Comparison of ENCODE assay signal across 12 mouse cellular contexts in the genomic region with DNA sequence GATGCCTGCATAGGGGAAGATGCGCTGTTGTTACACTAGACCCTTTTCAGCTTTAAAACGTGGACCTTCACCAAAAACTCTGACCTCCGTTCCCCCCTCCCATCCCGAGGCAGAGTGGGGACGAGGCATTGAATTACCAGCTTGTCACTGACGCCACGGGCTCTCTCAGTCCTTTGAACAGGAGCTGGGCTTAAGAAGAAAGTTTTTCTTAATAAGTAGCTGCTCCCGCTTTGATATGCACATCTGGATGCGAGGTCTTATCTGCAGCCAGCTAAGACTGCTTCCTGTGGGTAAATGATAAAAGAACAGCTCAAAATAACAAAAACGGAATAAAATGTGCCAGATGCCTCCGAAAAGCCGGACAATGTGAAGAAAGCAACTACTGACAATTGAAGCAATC.
DNase-seq lines count a peak whose midpoint lies in the region; ATAC-seq and TF ChIP-seq lines count a peak whose summit lies in the region.
"Had no signal": no experiment of that assay in that cellular context is flagged by ENCODE, and none has a peak within 500 bp of the region (broad histone marks: within the 10 kb centered on the region; RNA-seq: fewer than 3 reads in every experiment).

No protein-coding gene starts in this region.

- H3K36me3 ChIP-seq in lung, embryonic 14.5 days (ENCODE audit: insufficient read depth), result no peaks in the 10 kb centered on the region
- H3K36me3 ChIP-seq in embryonic facial prominence, embryonic 10.5 days (replicated peaks), result no peaks in the 10 kb centered on the region
- no peaks in the 10 kb centered on the region for H3K36me3 ChIP-seq in liver, embryonic 12.5 days
- H3K36me3 ChIP-seq: G1E had no signal

- no peaks in the 10 kb centered on the region; the same call in 1 of the 2 replicates for H3K9me3 ChIP-seq in lung, embryonic 14.5 days (ENCODE audit: low read depth, low read length)
- H3K9me3 ChIP-seq in embryonic facial prominence, embryonic 10.5 days, result no peaks in the 10 kb centered on the region
- no peaks in the 10 kb centered on the region for H3K9me3 ChIP-seq in liver, embryonic 12.5 days (replicated peaks)

- H3K4me2 ChIP-seq in lung, embryonic 14.5 days, result no peak overlapping the region
- peak overlapping the region; percentile 55 for H3K4me2 ChIP-seq in liver, embryonic 12.5 days

- no peak overlapping the region for H3K27ac ChIP-seq in lung, embryonic 14.5 days (ENCODE audit: low read depth)
- peak overlapping the region; percentile 80 for H3K27ac ChIP-seq in embryonic facial prominence, embryonic 10.5 days (replicated peaks)
- no peak overlapping the region for H3K27ac ChIP-seq in liver, embryonic 12.5 days

- peak; percentile 57 for DNase-seq in lung, embryonic 14.5 days
- no peak for DNase-seq in lung, postnatal 25 days (ENCODE audit: low spot score)
- DNase-seq in embryonic facial prominence, embryonic 10.5 days (ENCODE audit: low spot score), result peak; percentile 66
- peak; percentile 23 for DNase-seq in thymus, postnatal 25 days
- no peak for DNase-seq in cerebellum, adult 9-10 months
- no peak for DNase-seq in gastrocnemius, postnatal 4 days (ENCODE audit: low spot score in 2 of 2)
- DNase-seq: adrenal gland, postnatal 14 days; gastrocnemius, postnatal 25 days; kidney, adult 11 months had no signal

- no peak for TF ChIP-seq CTCF in lung, embryonic 14.5 days (IDR thresholded peaks at IDR 0.05; ENCODE audit: low read depth)

- H3K4me3 ChIP-seq in lung, embryonic 14.5 days (ENCODE audit: low read depth, low read length), result no peak overlapping the region
- H3K4me3 ChIP-seq in embryonic facial prominence, embryonic 10.5 days, result peak overlapping the region; percentile 50
- peak overlapping the region; percentile 23; the same call in 1 of the 2 replicates for H3K4me3 ChIP-seq in liver, embryonic 12.5 days
- H3K4me3 ChIP-seq: megakaryocyte, embryonic 14.5 days had no signal

- WGBS in lung, embryonic 14.5 days, result 9% methylated on average over 12 of the region's 12 CpGs
- WGBS in embryonic facial prominence, embryonic 10.5 days, result 2% methylated on average over 12 of the region's 12 CpGs
- 6% methylated on average over 12 of the region's 12 CpGs for WGBS in liver, embryonic 12.5 days (ENCODE audit: insufficient replicate concordance)

- no peak for ATAC-seq in lung, embryonic 14.5 days (ENCODE audit: insufficient read depth)
- 0 out of 2 replicates have a peak, but pooled peaks have one; percentile 42 for ATAC-seq in liver, embryonic 12.5 days

- no peak overlapping the region for H3K9ac ChIP-seq in lung, embryonic 14.5 days
- H3K9ac ChIP-seq in liver, embryonic 12.5 days, result no peak overlapping the region

- peaks cover 5% of the 10 kb centered on the region; the same call in 1 of the 2 replicates for H3K4me1 ChIP-seq in lung, embryonic 14.5 days (ENCODE audit: insufficient read depth)
- H3K4me1 ChIP-seq in embryonic facial prominence, embryonic 10.5 days, result peaks cover 56% of the 10 kb centered on the region
- peaks cover 32% of the 10 kb centered on the region for H3K4me1 ChIP-seq in liver, embryonic 12.5 days

- peaks cover 58% of the 10 kb centered on the region for H3K27me3 ChIP-seq in lung, embryonic 14.5 days (ENCODE audit: insufficient read depth, low read length)
- H3K27me3 ChIP-seq in embryonic facial prominence, embryonic 10.5 days (replicated peaks; ENCODE audit: low read depth, poor library complexity, severe bottlenecking), result peaks cover 34% of the 10 kb centered on the region
- H3K27me3 ChIP-seq in liver, embryonic 12.5 days (replicated peaks), result peaks cover 73% of the 10 kb centered on the region

Comparison
In these comparisons a context has a peak if more than half of its experiments do, and no peak if none do; other contexts are left out.
1. DNase-seq: peak in lung, embryonic 14.5 days (single experiment), embryonic facial prominence, embryonic 10.5 days (single experiment) and thymus, postnatal 25 days (single experiment); none in lung, postnatal 25 days (single experiment), cerebellum, adult 9-10 months (single experiment) and gastrocnemius, postnatal 4 days (0 of 2).